Mouse (Mus musculus): ENCODE measurements around the gene Wipi1.

Gene Wipi1

DNA sequence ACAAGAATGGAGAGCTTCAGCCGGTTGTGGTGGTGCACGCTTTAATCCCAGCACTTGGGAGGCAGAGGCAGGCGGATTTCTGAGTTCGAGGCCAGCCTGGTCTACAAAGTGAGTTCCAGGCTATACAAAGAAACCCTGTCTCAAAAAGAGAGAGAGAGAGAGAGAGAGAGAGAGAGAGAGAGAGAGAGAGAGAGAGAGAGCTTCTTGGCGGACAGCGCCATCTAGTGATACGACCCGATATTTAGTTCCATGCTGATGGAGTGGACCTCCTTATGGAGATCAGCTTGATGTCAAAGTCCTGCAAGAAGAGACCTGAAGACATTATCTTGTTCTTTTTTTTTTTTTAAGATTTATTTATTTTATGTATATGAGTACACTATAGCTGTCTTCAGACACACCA is 7.3 kb upstream of the Wipi1 start:
- DNase-seq (ENCODE audit: low read depth, low spot score), result peak; percentile 50

DNA sequence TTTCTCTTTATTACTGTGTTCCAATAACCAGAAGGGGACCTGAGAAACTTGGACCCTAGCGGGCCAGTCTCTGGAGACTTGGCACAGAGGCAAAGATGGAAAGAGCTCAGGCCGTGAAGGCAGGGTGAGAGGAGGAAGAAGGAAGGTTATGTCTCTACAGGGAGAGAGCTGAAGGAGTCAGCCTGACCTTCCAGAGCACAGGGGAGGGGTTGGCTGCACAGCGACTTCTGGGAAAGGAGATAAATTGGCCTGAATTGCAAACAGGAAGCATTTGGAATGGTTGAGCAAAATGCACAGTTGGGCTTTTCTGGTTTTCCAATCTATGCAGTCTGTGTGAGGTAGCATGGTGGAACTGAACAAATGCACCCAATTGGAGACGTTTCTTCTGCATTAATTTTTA is 5.0 kb upstream of the Wipi1 start:
- no peak for DNase-seq (ENCODE audit: low read depth, low spot score)

DNA sequence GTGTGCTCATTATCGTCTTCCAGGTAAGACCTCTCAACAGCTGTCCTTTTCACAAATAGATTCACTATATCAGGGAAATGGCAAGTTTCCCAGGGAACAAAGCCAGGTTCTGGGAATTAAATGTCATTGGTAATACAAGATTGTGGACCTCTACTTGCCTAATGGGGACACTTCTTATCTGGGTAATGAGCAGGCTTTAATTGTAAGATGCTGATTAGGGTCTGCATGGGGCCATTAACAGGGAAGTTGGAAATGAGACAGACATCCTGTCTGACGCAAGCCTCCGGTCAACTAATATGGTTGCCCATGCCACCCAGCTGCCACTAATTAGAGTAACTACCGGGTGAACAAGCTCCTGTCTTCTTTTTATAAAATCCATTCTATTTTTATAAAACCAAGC is 4.6 kb upstream of the Wipi1 start:
- DNase-seq (ENCODE audit: low read depth, low spot score), result no peak

DNA sequence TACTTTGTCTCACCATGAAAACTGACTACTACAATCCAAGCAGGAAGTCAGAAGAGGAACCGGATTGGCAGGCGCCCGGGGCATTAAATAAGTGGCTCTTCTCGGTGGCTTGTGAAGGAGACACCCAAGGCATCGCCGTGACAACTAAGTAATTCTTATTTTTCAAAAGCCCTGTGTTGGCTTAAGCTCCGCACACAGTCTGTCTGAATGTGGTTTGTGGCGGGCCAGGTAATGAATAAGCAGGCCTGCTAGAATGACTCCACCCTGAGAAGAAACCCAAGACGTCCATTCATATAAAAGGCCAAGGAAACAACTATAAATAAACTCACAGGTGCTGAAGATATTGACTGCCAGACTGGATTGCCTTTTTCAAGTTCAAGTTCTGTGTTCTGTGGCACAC is 3.5 kb upstream of the Wipi1 start:
- DNase-seq (ENCODE audit: low read depth, low spot score), result no peak

DNA sequence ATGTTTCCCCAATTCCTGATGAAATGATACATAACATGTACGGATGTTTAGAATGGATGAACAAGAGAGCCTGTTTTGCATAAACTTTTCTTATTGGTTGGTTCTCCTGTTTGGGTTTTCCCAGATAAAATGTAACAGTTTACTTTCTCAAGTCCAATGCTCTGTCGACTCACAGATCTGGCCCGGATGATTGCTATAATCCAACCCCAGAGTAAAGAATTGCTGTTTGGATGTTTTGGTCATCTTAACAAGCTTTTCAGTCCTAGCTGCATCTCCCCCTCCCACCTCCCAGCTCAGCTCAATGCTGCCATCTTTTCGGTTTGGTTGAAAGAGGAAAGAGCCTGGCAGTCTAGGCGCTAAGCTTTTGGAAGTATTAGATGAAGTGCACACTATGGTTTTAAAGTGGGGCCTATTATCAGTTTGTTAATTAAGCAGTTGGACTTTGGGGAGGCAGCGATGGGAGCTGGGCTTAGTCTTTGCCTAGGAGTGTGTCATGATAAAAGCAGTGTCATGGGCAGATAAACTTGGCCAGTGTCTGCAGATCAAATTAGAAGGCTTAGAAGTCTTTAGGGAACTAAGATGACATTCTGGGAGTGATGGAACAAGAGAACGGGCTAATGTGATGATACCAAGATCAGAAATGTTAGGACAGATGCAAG is 1.2 kb upstream of the Wipi1 start:
- DNase-seq (ENCODE audit: low read depth, low spot score), result no peak

DNA sequence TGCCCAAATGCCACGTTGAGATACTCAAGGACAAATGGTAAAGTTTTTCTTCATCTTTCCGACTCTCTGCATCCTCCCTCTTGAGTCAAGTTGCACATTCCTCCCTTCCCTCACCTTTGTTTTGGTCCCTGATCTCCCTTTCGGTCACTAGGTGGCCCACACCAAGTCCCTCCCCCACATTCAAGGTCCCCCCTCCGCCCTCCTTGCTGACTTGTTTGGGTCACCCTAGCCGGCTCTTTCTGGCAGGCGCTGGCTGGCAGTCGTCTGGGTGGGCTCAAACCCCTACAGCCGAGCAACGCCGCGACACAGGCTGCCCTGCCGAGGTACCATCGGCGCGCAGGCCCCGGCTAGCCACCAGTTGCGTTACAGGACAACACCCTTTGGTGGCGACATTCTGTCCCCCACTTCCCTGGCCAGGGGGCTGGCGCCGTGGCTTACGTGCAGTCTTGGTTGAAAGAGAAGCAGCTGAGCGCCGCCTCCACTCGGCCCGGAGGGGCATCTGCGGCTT is 918 bp downstream of the Wipi1 start:
- no peak for DNase-seq (ENCODE audit: low read depth, low spot score)

DNA sequence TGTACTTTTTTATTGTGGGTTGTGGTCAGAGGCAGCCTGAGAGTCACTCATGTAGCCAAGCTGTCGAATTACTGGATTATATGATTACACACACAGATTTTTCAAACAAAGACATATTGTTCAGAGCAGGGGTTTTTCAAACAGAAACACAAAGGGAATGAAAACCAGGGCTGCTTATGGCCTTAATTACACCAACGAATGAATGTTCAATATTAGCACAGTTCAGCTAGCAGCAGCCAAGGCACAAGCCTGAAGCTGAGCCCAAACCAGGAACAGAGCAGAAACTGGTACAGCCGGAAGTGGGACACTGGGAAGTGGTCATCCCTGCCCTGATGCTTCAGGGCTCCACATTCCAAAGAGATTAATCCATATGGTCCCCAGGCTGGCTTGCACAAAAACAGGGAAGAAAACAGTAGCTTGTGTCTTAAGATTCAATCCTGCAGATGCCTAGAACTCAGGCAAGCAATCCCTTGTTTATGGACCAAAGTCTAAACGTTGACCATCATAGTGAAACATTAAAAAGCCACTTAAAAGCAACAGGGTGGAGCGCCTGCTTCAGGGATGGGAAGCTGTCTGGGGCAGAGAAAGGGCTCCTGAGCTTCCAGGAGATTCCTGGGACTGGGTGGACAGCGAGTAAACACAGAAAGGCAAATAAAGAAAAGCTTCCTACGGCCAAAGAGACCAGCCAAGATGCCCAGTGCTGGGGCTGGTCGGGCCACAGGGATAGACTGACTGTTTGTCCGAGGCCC is 1.5 kb downstream of the Wipi1 start:
- no peak for DNase-seq (ENCODE audit: low read depth, low spot score)

DNA sequence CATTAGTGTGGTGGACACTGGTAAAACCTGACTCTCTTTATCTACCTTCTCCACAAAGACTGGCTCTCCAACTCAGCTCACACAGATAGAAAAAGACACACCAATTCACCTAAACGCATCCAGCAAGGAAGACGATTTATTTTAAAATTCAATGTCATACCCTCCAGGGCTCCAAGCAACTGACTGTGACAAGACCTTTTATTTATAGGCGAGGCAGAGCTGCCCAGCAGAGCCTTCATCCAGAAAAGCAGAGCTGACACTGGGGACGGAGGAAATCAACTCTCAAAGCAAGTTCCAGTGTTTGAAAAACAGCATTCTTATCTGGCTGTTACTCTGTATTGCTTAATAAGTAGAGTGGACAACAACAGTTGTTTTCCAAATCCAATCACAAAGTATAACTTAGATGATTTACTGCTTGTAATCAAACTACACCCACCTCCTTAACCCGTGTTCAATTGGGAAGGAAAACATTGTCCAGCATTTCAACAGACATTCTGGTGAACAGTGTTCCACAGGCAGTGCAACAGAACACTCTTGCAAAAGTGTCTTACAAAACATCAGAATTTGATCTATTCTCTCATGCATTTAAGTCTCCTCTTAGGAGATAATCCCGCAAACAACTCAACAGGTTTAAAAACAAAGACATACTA is 2.7 kb downstream of the Wipi1 start:
- DNase-seq (ENCODE audit: low read depth, low spot score), result no peak

DNA sequence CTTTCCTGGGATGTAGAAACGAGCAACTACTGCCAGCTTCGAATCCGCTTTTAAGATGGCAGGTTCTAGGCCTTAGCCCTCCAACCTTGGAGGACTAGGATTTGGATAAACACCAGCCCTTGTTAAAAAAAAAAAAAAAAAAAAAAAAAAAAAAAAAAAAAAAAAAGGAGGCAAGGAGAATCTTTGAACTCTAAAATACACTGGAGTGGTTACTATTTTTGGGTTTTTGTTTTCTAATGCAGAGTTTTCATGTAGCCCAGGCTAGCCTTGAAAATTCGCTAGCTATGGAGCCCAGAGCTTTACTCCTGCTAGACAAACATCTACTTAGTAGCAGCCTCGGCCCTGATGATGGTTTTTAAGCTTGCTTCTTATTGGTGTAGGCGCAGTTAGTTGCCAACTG is 4.2 kb downstream of the Wipi1 start:
- no peak for DNase-seq (ENCODE audit: low read depth, low spot score)

DNA sequence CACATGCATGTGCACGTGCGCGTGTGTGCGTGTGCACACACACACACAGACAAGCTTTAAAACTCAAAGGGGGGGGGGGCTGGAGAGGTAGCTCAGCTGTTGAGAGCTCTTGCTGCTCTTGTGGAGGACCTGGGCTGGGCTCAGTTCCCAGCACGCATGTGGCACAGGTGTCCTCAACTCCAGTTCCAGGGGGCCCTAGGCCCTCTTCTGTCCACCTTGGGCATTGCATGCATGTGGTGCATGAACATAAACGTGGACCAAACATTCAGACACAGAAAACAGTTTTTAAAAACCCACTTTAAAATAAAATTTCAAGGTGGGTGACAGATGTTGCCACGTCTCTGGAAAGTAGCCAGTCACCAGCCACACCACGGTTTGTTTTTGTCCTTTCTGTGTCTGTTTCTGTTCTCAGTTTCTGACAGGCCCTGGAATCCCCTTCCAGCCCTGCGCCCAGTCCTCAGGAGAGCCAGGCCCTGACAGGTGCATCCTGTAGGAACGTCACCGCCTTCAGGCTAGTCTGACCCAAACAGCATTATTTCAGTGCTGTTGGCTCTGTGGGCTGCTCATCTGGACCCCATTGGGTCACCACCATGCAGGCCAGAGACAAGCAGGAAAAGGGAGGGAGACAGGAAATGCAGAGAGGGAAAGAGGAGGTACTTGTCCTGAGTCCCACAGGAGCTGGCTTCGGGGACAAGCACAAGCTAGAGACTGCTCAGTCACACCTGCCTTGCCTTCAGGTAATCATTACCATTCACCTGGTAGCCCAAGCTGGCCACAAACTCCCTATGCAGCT is 12.8 kb downstream of the Wipi1 start:
- no peak for DNase-seq (ENCODE audit: low read depth, low spot score)

DNA sequence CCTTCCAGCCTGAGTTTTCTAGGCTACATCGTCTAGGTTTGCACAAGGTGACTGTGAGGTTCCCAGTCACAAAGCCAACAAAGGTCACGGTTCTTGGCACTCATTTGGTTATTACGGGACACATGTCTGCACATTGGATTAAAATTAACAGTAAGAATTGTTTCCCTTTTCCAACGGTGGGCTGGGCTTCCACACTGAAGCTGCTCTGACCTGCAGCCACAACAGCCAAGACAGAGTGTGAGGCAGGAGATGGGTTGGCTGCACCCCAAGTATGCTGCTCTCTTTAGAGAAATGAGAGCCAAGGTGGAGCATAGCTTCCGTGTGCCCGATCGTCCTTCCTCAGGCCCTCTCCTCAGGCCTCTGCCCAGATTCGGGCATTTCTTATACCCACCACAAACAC is 17.0 kb downstream of the Wipi1 start:
- DNase-seq (ENCODE audit: low read depth, low spot score), result no peak

DNA sequence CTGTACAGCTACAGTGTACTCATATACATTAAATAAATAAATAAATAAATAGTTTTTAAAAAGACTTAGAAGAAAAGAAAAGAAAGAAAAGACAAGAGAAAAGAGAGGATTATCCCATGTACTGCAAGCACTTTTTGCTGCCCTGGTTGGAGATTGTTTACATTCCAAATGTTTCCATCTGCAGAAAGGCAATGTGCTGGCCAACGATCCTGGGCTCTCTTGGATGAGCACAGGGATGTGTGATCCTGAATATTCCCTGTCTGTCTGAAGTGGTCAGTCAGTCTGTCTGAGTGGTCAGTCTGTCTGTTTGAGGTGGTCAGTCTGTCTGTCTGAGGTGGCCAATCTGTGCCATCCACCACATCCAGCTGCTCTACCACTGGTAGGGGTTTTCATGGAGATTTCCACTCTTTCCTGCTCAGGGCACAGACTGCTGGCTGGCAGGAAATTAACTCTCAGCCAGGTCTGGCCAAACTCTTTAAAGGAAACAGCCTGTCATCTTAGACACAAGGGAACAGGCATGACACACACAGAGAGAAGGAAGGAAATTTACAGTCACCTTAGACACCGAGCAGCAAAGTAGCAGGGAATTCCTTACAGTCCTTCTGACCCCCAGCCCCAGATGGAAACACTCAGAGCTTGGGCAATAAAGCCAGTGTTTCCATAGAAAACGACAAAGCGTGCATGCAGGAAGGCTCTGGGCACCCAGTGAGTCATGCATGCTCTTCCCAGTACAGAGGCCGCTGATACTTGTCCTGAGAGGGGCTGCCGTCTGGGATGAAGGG is 18.4 kb downstream of the Wipi1 start:
- DNase-seq (ENCODE audit: low read depth, low spot score), result no peak

DNA sequence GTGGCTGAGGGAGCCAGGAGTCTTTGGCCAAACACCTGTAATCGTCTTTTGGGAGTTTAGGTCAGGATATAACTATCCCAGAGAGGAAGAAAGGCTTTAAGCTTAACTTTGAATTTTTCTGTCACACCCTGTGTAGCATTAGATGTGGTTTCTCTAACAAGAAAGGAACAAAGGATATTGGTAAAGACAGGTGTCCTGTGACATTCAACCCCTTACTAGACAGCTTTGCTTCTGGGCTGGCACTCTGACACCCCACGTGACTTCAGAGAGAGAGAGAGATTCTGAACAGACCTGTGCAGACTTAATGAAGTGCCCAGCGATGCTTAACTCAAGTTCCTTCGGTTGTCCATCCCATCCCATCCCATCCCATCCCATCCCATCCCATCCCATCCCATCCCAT is 20.3 kb downstream of the Wipi1 start:
- DNase-seq (ENCODE audit: low read depth, low spot score), result no peak

DNA sequence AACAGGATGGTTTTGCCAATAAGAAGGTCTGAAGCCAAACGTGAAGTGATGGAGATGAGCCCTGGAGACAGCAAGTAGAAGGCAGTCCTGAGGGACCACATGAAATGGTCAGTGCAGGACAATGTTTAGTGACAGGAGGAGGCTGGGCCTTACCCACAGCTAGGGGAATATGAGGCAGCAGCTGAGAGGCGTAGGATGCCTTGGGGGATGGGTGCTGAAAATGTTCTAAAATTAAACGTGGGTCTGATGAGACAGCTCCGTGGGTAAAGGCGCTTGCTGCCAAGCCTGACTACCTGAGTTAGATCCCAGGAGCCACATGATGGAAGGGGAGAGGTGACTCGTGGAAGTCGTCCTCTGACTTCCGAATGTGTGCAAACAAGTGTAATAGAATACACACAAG is 21.8 kb downstream of the Wipi1 start:
- no peak for DNase-seq (ENCODE audit: low read depth, low spot score)

DNA sequence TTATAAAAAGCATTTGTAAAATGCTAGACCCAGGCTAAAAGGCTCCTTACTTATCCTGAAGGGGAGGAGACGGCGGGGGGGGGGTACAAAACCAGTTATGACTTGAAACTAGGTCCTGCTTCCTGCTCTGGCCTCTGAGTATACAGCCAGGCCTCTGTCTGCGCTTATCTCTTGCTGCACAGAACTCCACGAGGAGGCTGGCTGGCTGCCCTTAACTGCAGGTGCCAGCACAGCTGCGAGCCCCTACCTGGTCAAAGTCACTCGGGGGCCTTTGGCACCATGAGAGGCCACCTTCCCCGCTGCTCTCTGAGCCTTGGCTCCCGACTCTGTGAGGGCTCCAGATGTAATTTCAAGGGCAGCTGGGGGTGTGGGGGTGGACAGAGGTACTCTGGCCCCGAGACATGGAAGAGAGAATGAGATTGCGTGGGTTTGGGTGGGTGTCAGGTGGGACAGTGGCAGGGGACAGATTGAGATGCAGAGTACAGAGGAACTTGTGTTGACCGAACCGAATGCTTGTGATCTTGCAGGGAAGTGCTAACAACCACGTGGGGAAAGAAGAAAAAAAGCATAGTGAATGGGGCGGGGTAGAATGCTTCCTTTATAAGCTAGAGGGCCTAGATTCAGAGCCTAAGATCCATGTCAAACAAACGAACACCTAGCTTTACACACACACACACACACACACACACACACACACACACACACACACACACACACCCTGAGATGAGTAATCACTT is 24.0 kb downstream of the Wipi1 start:
- no peak for DNase-seq (ENCODE audit: low read depth, low spot score)

DNA sequence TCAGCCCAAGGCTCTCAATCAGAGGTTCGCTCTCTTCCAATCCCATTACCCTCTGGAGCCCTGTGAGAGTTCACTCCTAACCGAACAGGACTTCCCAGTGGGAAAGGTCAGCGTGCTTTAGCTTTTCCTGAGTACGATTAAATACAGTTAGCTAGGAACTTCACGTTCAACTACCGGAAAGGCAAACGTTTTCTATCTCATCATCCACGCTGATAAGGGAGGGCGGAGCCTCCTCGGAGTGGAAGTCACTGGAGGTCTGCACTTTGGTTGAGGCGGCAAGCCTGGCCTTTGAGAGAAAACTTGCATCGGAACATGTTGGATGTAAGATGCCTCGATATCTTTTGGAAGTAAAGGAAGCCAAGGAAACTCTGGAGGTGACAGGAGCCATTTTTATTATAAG is 24.7 kb downstream of the Wipi1 start:
- no peak for DNase-seq (ENCODE audit: low read depth, low spot score)

DNA sequence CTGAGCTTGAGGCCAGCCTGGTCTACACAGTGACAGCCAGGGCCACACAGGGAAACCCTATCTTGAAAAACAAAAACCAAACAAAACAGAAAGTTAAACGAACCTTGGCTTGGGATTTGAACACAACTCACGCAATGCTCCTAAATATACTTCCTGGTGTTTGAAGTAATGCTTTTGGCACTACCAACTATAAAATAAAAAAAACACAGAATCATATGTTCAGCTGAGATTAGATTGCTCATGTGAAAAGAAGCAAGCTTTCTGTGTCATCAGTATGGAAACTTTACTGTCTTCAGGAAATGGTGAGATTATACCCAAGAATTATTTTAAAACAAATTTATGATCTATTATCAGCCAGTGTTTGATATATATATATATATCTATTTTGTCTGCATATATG is 25.3 kb downstream of the Wipi1 start:
- no peak for DNase-seq (ENCODE audit: low read depth, low spot score)

DNA sequence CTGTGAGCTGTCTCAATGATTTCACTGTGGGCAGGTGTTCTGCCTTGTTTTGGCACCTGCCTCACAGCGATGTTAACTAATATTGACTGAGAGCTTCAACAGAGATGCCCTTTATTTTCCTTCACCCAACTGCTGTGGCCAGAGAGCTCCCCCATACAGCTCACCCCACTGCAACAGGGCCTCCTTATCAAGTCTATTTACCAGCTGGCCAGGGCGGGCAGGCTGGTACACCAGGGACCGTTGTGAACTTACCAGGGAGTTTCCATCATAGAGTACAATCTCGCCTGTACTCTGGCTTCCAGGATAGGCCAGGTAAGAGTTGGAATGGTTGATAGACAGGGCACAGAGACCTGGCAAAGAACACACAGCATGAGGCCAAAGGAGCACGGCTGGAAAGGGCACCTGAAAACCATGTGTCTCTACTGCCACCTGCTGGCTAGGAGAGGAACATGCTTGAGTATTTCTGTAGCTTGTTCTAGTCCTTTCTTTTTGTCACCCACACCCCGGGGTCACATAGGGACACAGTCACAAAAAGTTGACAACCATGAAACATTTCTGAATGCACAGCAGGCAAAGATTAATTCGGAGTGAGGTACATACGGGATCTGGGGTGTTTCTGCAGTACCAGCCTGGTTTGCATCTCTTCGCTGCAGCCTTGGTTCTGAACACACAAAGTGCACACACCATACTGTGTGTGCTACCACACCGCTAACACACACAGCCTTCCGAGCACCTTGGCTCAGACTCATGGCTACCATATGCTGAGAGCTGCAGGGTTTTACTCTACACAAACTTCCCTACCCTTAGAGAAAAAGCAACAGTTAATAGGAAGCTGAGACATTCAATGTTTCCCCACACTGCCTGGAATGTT is 26.7 kb downstream of the Wipi1 start:
- peak; percentile 65 for DNase-seq (ENCODE audit: low read depth, low spot score)

DNA sequence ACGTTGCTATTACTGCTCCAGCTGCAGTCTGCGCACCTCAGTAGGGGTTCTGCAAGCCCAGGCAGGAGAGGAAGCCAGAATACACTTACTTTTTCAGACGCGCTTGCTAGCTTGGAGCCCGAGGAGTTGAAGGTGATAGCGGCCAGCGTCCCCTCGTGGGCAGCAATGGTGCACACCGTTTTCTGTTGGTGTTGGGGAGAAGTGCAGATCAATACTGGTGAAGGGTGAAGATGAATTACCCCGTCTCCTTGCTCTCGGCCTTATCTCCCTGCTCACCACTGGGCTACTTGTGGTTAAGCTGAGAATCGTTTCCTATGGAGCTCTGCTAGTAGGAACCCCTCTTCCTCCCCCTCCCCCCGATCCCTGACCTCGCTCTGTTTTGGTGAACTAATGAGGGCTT is 27.8 kb downstream of the Wipi1 start:
- no peak for DNase-seq (ENCODE audit: low read depth, low spot score)

DNA sequence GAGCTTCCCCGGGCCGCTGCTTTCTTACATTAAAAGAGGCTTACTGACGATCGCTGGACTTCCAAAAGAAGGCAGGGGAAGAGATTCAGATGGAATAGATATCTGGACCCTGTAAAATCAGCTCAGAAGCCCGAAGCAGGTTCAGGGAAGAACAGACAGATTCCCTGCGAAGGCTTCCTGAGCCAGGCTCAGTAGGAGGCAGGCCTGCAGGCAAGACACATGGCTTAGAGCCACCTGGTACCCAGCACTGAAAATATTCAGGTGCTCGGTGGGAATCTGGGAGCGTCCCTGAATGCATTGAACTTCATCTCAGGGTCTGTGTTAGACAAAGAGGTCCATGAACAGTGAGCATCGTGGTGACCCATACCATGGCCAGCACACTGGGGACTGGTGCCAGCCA is 31.8 kb downstream of the Wipi1 start:
- no peak for DNase-seq (ENCODE audit: low read depth, low spot score)
